In genomic region chr12:8207578-8207977, GRCm38 (mm10) we compare ENCODE assay signal across 8 mouse cellular contexts. TPM values are rescaled to one million over a fixed set of nuclear protein-coding genes. Genes with fewer than 3 reads are reported as not detected.
DNase-seq lines count a peak whose midpoint lies in the region; ATAC-seq and TF ChIP-seq lines count a peak whose summit lies in the region.

No protein-coding gene starts in this region.

- no peaks in the 10 kb centered on the region for H3K27me3 ChIP-seq in lung, embryonic 16.5 days (ENCODE audit: control insufficient read depth, insufficient read depth, low read depth, low read length)
- no peaks in the 10 kb centered on the region for H3K27me3 ChIP-seq in forebrain, embryonic 10.5 days (ENCODE audit: poor library complexity, severe bottlenecking)
- no peaks in the 10 kb centered on the region for H3K27me3 ChIP-seq in intestine, postnatal 0 days (replicated peaks; ENCODE audit: control insufficient read depth, insufficient read depth, low read length)
- H3K27me3 ChIP-seq in neural tube, embryonic 14.5 days (ENCODE audit: control insufficient read depth, insufficient read depth, low read length), result no peaks in the 10 kb centered on the region

- 0 out of 2 replicates have a peak, but pooled peaks have one; percentile 2 for ATAC-seq in lung, embryonic 16.5 days (ENCODE audit: low read depth)
- ATAC-seq in intestine, postnatal 0 days, result peak; percentile 24; the same call in 1 of the 2 replicates
- peak; percentile 22 for ATAC-seq in neural tube, embryonic 14.5 days (ENCODE audit: low read depth)

- H3K9ac ChIP-seq in lung, embryonic 16.5 days (ENCODE audit: low read length), result peak overlapping the region; percentile 83
- H3K9ac ChIP-seq in intestine, postnatal 0 days (ENCODE audit: low read depth, low read length), result peak overlapping the region; percentile 73
- H3K9ac ChIP-seq in neural tube, embryonic 14.5 days (replicated peaks; ENCODE audit: low read depth, low read length), result peak overlapping the region; percentile 89

- H3K4me1 ChIP-seq in lung, embryonic 16.5 days (replicated peaks; ENCODE audit: control insufficient read depth, insufficient read depth, low read length), result peaks cover 3% of the 10 kb centered on the region; the same call in 1 of the 2 replicates
- peaks cover 12% of the 10 kb centered on the region for H3K4me1 ChIP-seq in forebrain, embryonic 10.5 days
- H3K4me1 ChIP-seq in intestine, postnatal 0 days (replicated peaks; ENCODE audit: control insufficient read depth, insufficient read depth, low read length), result no peaks in the 10 kb centered on the region
- peaks cover 9% of the 10 kb centered on the region; the same call in 1 of the 2 replicates for H3K4me1 ChIP-seq in neural tube, embryonic 14.5 days (ENCODE audit: control insufficient read depth, insufficient read depth, low read length)

- DNase-seq in lung, postnatal 14 days, result no peak
- no peak for DNase-seq in forebrain, embryonic 10.5 days (ENCODE audit: extremely low spot score, low spot score)
- no peak for DNase-seq in layer of hippocampus, adult 18-20 months (ENCODE audit: low spot score in 2 of 2)
- DNase-seq in Muller cell, postnatal 12 days (ENCODE audit: inconsistent ontology term), result no peak
- DNase-seq in gastrocnemius, postnatal 4 days (ENCODE audit: low spot score in 2 of 2), result no peak

- no peaks in the 10 kb centered on the region for H3K9me3 ChIP-seq in lung, embryonic 16.5 days (ENCODE audit: control insufficient read depth, low read length)
- peaks cover 2% of the 10 kb centered on the region; the same call in 1 of the 2 replicates for H3K9me3 ChIP-seq in forebrain, embryonic 10.5 days
- H3K9me3 ChIP-seq in intestine, postnatal 0 days (ENCODE audit: control insufficient read depth), result no peaks in the 10 kb centered on the region
- no peaks in the 10 kb centered on the region for H3K9me3 ChIP-seq in neural tube, embryonic 14.5 days (ENCODE audit: control insufficient read depth, low read length)

- no peak for TF ChIP-seq CTCF in intestine, postnatal 0 days (IDR thresholded peaks at IDR 0.05; ENCODE audit: low read depth)

- whole genome bisulfite sequencing in lung, embryonic 16.5 days, result 12% methylated on average over 5 of the region's 5 CpGs
- WGBS in forebrain, embryonic 10.5 days, result 20% methylated on average over 5 of the region's 5 CpGs
- whole genome bisulfite sequencing in intestine, postnatal 0 days, result 18% methylated on average over 5 of the region's 5 CpGs
- WGBS in neural tube, embryonic 14.5 days, result 18% methylated on average over 5 of the region's 5 CpGs

- H3K4me2 ChIP-seq in lung, embryonic 16.5 days (ENCODE audit: low read depth, low read length), result peak overlapping the region; percentile 71
- peak overlapping the region; percentile 78 for H3K4me2 ChIP-seq in intestine, postnatal 0 days (replicated peaks; ENCODE audit: low read depth)
- peak overlapping the region; percentile 78 for H3K4me2 ChIP-seq in neural tube, embryonic 14.5 days (ENCODE audit: low read depth, low read length)

- peak overlapping the region; percentile 74 for H3K4me3 ChIP-seq in lung, embryonic 16.5 days (ENCODE audit: low read length)
- peak overlapping the region; percentile 86 for H3K4me3 ChIP-seq in forebrain, embryonic 10.5 days
- H3K4me3 ChIP-seq in intestine, postnatal 0 days (ENCODE audit: low read depth, low read length), result peak overlapping the region; percentile 71
- H3K4me3 ChIP-seq in neural tube, embryonic 14.5 days (ENCODE audit: low read depth, low read length), result peak overlapping the region; percentile 77

- H3K27ac ChIP-seq in lung, embryonic 16.5 days (ENCODE audit: low read length), result no peak overlapping the region
- peak overlapping the region; percentile 88 for H3K27ac ChIP-seq in forebrain, embryonic 10.5 days
- H3K27ac ChIP-seq in intestine, postnatal 0 days (ENCODE audit: low read depth, low read length), result peak overlapping the region; percentile 30; the same call in 1 of the 2 replicates
- H3K27ac ChIP-seq in neural tube, embryonic 14.5 days (ENCODE audit: low read depth, low read length), result no peak overlapping the region

- H3K36me3 ChIP-seq in lung, embryonic 16.5 days (ENCODE audit: control insufficient read depth, insufficient read depth, low read length), result no peaks in the 10 kb centered on the region
- peaks cover under 1% of the 10 kb centered on the region for H3K36me3 ChIP-seq in forebrain, embryonic 10.5 days (replicated peaks)
- H3K36me3 ChIP-seq in intestine, postnatal 0 days (ENCODE audit: control insufficient read depth, insufficient read depth), result no peaks in the 10 kb centered on the region
- H3K36me3 ChIP-seq in neural tube, embryonic 14.5 days (ENCODE audit: control insufficient read depth, insufficient read depth, low read length), result no peaks in the 10 kb centered on the region

RNA-seq across cellular contexts. Expression of gene Ldah, which starts 0.3 kb away (rescaled TPM):
- 48.4 and 55.0 TPM in 2 replicates for polyA plus RNA-seq in lung, embryonic 16.5 days (2015; fragmentation: Nextera tagmentation; extraction: Ambion mirVana)
- 68.2 and 70.4 TPM in 2 replicates for polyA plus RNA-seq in forebrain, embryonic 10.5 days (2016; fragmentation: Nextera tagmentation; extraction: Ambion mirVana)
- 38.0 and 43.8 TPM in 2 replicates for polyA plus RNA-seq in intestine, postnatal 0 days (2015; fragmentation: Nextera tagmentation; extraction: Ambion mirVana)
- 65.2 and 67.0 TPM in 2 replicates for polyA plus RNA-seq in neural tube, embryonic 14.5 days (2014; fragmentation: Nextera tagmentation; extraction: Ambion mirVana)
- total RNA-seq in layer of hippocampus, adult 18-20 months (2021), result 10 to 100 TPM; 43.6 to 45.4 TPM
- total RNA-seq in gastrocnemius, postnatal 4 days (2021), result 10 to 100 TPM; 17.1 to 19.3 TPM

Comparison
In these comparisons a context has a peak if more than half of its experiments do, and no peak if none do; other contexts are left out.
1. H3K27ac ChIP-seq: peak in forebrain, embryonic 10.5 days (single experiment) and intestine, postnatal 0 days (single experiment); none in lung, embryonic 16.5 days (single experiment) and neural tube, embryonic 14.5 days (single experiment).
2. Peak in every context shown above with its lines, with median percentiles within 50 percentile points of each other: ATAC-seq, H3K4me2 ChIP-seq, H3K4me3 ChIP-seq and H3K9ac ChIP-seq.